Mouse (Mus musculus): ENCODE results near the gene Pwwp2a. TPM values are rescaled to one million over a fixed set of nuclear protein-coding genes. Genes with fewer than 3 reads are reported as not detected.
A peak's percentile ranks its signal among the peaks of the same experiment; 100 is the strongest.

Pwwp2a gene
- total and polyA plus RNA-seq, 3 experiments: 20.6 to 32.0 TPM; not detected in 1

- Histone ChIP-seq H3K9ac (ENCODE audit: control insufficient read depth, low read depth, low read length, poor library complexity, severe bottlenecking) (no peak overlapping the region; the same call in 1 of the 2 replicates), H3K9me3 (replicated peaks; ENCODE audit: insufficient read depth, low read length) (no peaks in the 10 kb centered on the region), H3K4me3 (ENCODE audit: control insufficient read depth in 1 of 2, insufficient read depth in 1 of 2, low read depth in 2 of 2, low read length in 2 of 2) (no peak overlapping the region), H3K27ac (ENCODE audit: control insufficient read depth, low read depth, low read length) (peak overlapping the region; percentile 51), H3K27me3 (ENCODE audit: control insufficient read depth in 1 of 2, insufficient read depth in 2 of 2, low read length in 2 of 2) (no peaks in the 10 kb centered on the region), H3K36me3 (ENCODE audit: control insufficient read depth in 1 of 2, insufficient read depth in 2 of 2, low read length in 2 of 2) (peaks cover 4 to 23% of the 10 kb centered on the region in 2 experiments), H3K79me2 (ENCODE audit: control insufficient read depth, insufficient read depth, low read length, poor library complexity) (no peaks in the 10 kb centered on the region), H3K4me1 (ENCODE audit: control insufficient read depth in 1 of 2, insufficient read depth in 2 of 2, low read length in 2 of 2) (peaks cover 0 to 14% of the 10 kb centered on the region in 2 experiments; a peak in 3 of 4 replicates)
- peak; percentile 75 for DNase-seq (ENCODE audit: low read depth, low spot score)
- TF ChIP-seq TAL1 (IDR thresholded peaks at IDR 0.05; ENCODE audit: low read length) (peak; percentile 64), MYC (IDR thresholded peaks at IDR 0.05; ENCODE audit: low read depth, low read length) (0 out of 2 replicates have a peak, but pooled peaks have one; percentile 23), ELF1 (IDR thresholded peaks at IDR 0.05; ENCODE audit: low read depth, low read length) (no peak), TCF12 (IDR thresholded peaks at IDR 0.05; ENCODE audit: low read depth, low read length) (peak; percentile 60; the same call in 1 of the 2 replicates), GATA1 (IDR thresholded peaks at IDR 0.05; ENCODE audit: low read depth, low read length) (peak; percentile 71), MAX (IDR thresholded peaks at IDR 0.05; ENCODE audit: low read length) (0 out of 2 replicates have a peak, but pooled peaks have one; percentile 33), SIN3A (IDR thresholded peaks at IDR 0.05; ENCODE audit: low read length) (no peak), MAZ (IDR thresholded peaks at IDR 0.05; ENCODE audit: low read depth, low read length) (no peak), SMC3 (IDR thresholded peaks at IDR 0.05; ENCODE audit: low read depth, low read length) (no peak), TBP (IDR thresholded peaks at IDR 0.05; ENCODE audit: low read depth, low read length) (peak; percentile 81), MXI1 (IDR thresholded peaks at IDR 0.05; ENCODE audit: low read depth, low read length) (0 out of 2 replicates have a peak, but pooled peaks have one; percentile 29), USF1 (IDR thresholded peaks at IDR 0.05; ENCODE audit: low read depth, low read length) (no peak), EP300 (IDR thresholded peaks at IDR 0.05; ENCODE audit: low read depth in 1 of 2, low read length in 2 of 2) (peak in 1 of 2 experiments; percentile 65; a peak in 2 of 4 replicates), NELFE (IDR thresholded peaks at IDR 0.05; ENCODE audit: low read depth, low read length) (no peak)
These were observed 46.0 kb downstream of the Pwwp2a start for GRCm38 (mm10) chr11:43727796-43728195.

- H3K9me3 ChIP-seq (replicated peaks; ENCODE audit: insufficient read depth, low read length): no peaks in the 10 kb centered on the region
- H3K27ac ChIP-seq (ENCODE audit: control insufficient read depth, low read depth, low read length): peak overlapping the region; percentile 41; the same call in 1 of the 2 replicates
- no peak overlapping the region for H3K4me3 ChIP-seq (ENCODE audit: control insufficient read depth in 1 of 2, insufficient read depth in 1 of 2, low read depth in 2 of 2, low read length in 2 of 2)
- no peaks in the 10 kb centered on the region for H3K27me3 ChIP-seq (ENCODE audit: control insufficient read depth in 1 of 2, insufficient read depth in 2 of 2, low read length in 2 of 2)
- no peaks in the 10 kb centered on the region for H3K79me2 ChIP-seq (ENCODE audit: control insufficient read depth, insufficient read depth, low read length, poor library complexity)
- H3K36me3 ChIP-seq (ENCODE audit: control insufficient read depth in 1 of 2, insufficient read depth in 2 of 2, low read length in 2 of 2): peaks cover 2 to 23% of the 10 kb centered on the region in 2 experiments
- peak; percentile 59; the same call in 1 of the 2 replicates for TF ChIP-seq MAX (IDR thresholded peaks at IDR 0.05; ENCODE audit: low read length)
- TF ChIP-seq TAL1 (IDR thresholded peaks at IDR 0.05; ENCODE audit: low read length): no peak
- TF ChIP-seq SIN3A (IDR thresholded peaks at IDR 0.05; ENCODE audit: low read length): no peak
- no peak for TF ChIP-seq POLR2AphosphoS2 (IDR thresholded peaks at IDR 0.05; ENCODE audit: low read length)
- peak; percentile 89 for TF ChIP-seq MYC (IDR thresholded peaks at IDR 0.05; ENCODE audit: low read depth, low read length)
- TF ChIP-seq ZNF384 (IDR thresholded peaks at IDR 0.05; ENCODE audit: low read depth, low read length): no peak
- TF ChIP-seq GABPA (IDR thresholded peaks at IDR 0.05; ENCODE audit: low read depth, low read length): no peak
- peak; percentile 15; the same call in 1 of the 2 replicates for TF ChIP-seq SMC3 (IDR thresholded peaks at IDR 0.05; ENCODE audit: low read depth, low read length)
- peak; percentile 63; the same call in 1 of the 2 replicates for TF ChIP-seq RCOR1 (IDR thresholded peaks at IDR 0.05; ENCODE audit: low read depth, low read length)
- TF ChIP-seq MEF2A (IDR thresholded peaks at IDR 0.05; ENCODE audit: extremely low read depth, insufficient replicate concordance, low read depth, low read length, poor library complexity, severe bottlenecking): no peak
- TF ChIP-seq MXI1 (IDR thresholded peaks at IDR 0.05; ENCODE audit: low read depth, low read length): peak; percentile 38; the same call in 1 of the 2 replicates
- peak; percentile 23; the same call in 1 of the 2 replicates for TF ChIP-seq GATA1 (IDR thresholded peaks at IDR 0.05; ENCODE audit: low read depth, low read length)
- TF ChIP-seq ZMIZ1 (IDR thresholded peaks at IDR 0.05; ENCODE audit: low read depth, low read length): no peak
- peak; percentile 70 for DNase-seq (ENCODE audit: low read depth, low spot score)
- no peak overlapping the region for H3K9ac ChIP-seq (ENCODE audit: control insufficient read depth, low read depth, low read length, poor library complexity, severe bottlenecking)
- H3K4me1 ChIP-seq (ENCODE audit: control insufficient read depth in 1 of 2, insufficient read depth in 2 of 2, low read length in 2 of 2): peaks cover 0 to 14% of the 10 kb centered on the region in 2 experiments; a peak in 3 of 4 replicates
These were observed 47.0 kb downstream of the Pwwp2a start for GRCm38 (mm10) chr11:43728737-43729301.
